Mouse (Mus musculus): ENCODE data around the gene Naa30. TPM values are rescaled to one million over a fixed set of nuclear protein-coding genes. Genes with fewer than 3 reads are reported as not detected.

Gene Naa30
- polyA plus RNA-seq, 1 experiment = 21.7 TPM

DNA sequence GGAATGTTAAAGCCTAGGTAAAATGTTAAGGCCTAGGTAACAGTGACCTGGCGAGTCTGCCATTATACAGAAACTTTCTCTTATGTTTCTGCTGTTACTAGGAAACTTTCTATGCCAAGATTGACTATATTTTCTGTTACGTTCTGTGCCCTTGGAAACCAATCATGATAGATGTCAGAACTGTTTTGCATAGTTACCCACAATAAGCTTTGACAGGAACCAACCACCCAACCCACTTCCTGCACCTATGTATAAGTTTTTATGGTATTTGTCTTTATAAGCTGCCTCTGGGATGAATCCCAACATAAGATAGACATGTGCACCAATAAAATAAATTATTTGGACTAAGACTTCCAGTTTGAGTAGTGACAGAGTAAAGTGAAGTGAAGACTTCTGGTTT, 49.7 kb downstream of the Naa30 start:
- Histone ChIP-seq H3K27ac (ENCODE audit: insufficient read depth, low read length) (no peak overlapping the region), H3K4me3 (ENCODE audit: insufficient read depth, low read length) (no peak overlapping the region), H3K4me1 (ENCODE audit: control insufficient read depth, insufficient read depth, low read length) (no peaks in the 10 kb centered on the region)
- TF ChIP-seq POLR2A (IDR thresholded peaks at IDR 0.05; ENCODE audit: extremely low read depth, insufficient read depth, low read length) = no peak

DNA sequence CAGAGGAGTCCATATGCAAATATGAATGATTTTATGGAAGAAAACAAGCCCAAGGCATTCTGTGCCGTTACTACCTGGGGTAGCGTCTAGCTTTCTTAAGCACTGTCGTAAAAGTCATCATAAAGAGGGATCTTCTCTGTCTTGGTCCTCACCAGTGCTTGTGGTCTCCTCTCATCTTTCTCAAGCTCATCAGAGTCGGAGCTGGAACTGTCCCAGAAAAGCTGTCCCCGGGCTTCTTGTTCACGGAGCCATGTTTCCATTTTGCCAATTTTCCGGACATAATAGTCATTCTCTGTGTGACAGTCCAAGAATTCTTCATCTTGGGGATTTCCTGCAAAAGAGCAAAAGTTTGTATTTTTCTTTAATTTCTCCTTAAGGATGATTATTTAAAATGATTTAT, 54.4 kb downstream of the Naa30 start:
- no peaks in the 10 kb centered on the region for H3K4me1 ChIP-seq (ENCODE audit: control insufficient read depth, insufficient read depth, low read length)
- H3K27ac ChIP-seq (ENCODE audit: insufficient read depth, low read length) = no peak overlapping the region
- no peak overlapping the region for H3K4me3 ChIP-seq (ENCODE audit: insufficient read depth, low read length)
- TF ChIP-seq POLR2A (IDR thresholded peaks at IDR 0.05; ENCODE audit: extremely low read depth, insufficient read depth, low read length) = no peak
- no peak for TF ChIP-seq CTCF (IDR thresholded peaks at IDR 0.05; ENCODE audit: extremely low read depth, insufficient read depth, low read length)

DNA sequence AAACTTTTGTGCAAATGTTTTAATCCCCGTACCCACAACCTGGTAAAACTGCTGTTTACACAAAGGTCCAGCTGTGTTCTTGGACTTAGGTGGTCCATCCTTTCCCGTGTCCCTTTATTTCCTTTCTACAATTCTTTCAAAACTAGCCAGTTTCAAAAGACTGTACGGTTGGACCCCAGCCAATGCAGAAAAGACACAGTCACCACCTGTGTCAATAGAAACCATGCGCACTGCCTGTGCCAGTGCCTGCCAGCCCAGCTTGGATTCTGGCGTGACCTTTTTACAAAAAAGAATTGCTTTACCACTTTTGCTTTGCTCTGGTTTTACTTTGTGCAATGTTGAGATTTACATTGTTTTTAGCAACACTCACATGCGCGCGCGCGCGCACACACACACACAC, 55.0 kb downstream of the Naa30 start:
- H3K4me3 ChIP-seq (ENCODE audit: insufficient read depth, low read length) = no peak overlapping the region
- no peak overlapping the region for H3K27ac ChIP-seq (ENCODE audit: insufficient read depth, low read length)
- TF ChIP-seq POLR2A (IDR thresholded peaks at IDR 0.05; ENCODE audit: extremely low read depth, insufficient read depth, low read length) (no peak), CTCF (IDR thresholded peaks at IDR 0.05; ENCODE audit: extremely low read depth, insufficient read depth, low read length) (no peak)
- H3K4me1 ChIP-seq (ENCODE audit: control insufficient read depth, insufficient read depth, low read length) = no peaks in the 10 kb centered on the region

GRCm38 (mm10) chr14:49231845-49232244, 59.8 kb downstream of the Naa30 start:
- Histone ChIP-seq H3K4me1 (ENCODE audit: control insufficient read depth, insufficient read depth, low read length) (no peaks in the 10 kb centered on the region), H3K27ac (ENCODE audit: insufficient read depth, low read length) (no peak overlapping the region), H3K4me3 (ENCODE audit: insufficient read depth, low read length) (no peak overlapping the region)
- no peak for TF ChIP-seq CTCF (IDR thresholded peaks at IDR 0.05; ENCODE audit: extremely low read depth, insufficient read depth, low read length)
- TF ChIP-seq POLR2A (IDR thresholded peaks at IDR 0.05; ENCODE audit: extremely low read depth, insufficient read depth, low read length) = no peak

- TF ChIP-seq CTCF (IDR thresholded peaks at IDR 0.05; ENCODE audit: extremely low read depth, insufficient read depth, low read length) (peak; percentile 56), POLR2A (IDR thresholded peaks at IDR 0.05; ENCODE audit: extremely low read depth, insufficient read depth, low read length) (no peak)
- Histone ChIP-seq H3K4me1 (ENCODE audit: control insufficient read depth, insufficient read depth, low read length) (no peaks in the 10 kb centered on the region), H3K27ac (ENCODE audit: insufficient read depth, low read length) (no peak overlapping the region), H3K4me3 (ENCODE audit: insufficient read depth, low read length) (no peak overlapping the region)
Observed at GRCm38 (mm10) chr14:49234788-49235515, 62.9 kb downstream of the Naa30 start.

- H3K4me1 ChIP-seq (ENCODE audit: control insufficient read depth, insufficient read depth, low read length) = no peaks in the 10 kb centered on the region
- H3K27ac ChIP-seq (ENCODE audit: insufficient read depth, low read length) = no peak overlapping the region
- H3K4me3 ChIP-seq (ENCODE audit: insufficient read depth, low read length) = no peak overlapping the region
- TF ChIP-seq CTCF (IDR thresholded peaks at IDR 0.05; ENCODE audit: extremely low read depth, insufficient read depth, low read length) (peak; percentile 93), POLR2A (IDR thresholded peaks at IDR 0.05; ENCODE audit: extremely low read depth, insufficient read depth, low read length) (no peak)
Observed at GRCm38 (mm10) chr14:49238206-49238605, 66.2 kb downstream of the Naa30 start.

Other genes with a start within 250 kb of the Naa30 start
- 18.7 and 18.8 TPM in 2 replicates for gene Ap5m1, start 106.1 kb upstream of the Naa30 start, polyA plus RNA-seq (2012; rRNA removed)
- gene Exoc5, start 105.6 kb upstream of the Naa30 start, polyA plus RNA-seq (2012; rRNA removed) = 30.9 and 31.1 TPM in 2 replicates
- not detected in 2 replicates for gene ccdc198, start 73.2 kb downstream of the Naa30 start, polyA plus RNA-seq (2012; rRNA removed)

All from cortical plate, adult 2 months (tissue).